Mouse (Mus musculus) megakaryocyte, embryonic 14.5 days (primary cell): ENCODE results near the gene Foxn3. TPM values are rescaled to one million over a fixed set of nuclear protein-coding genes. Genes with fewer than 3 reads are reported as not detected.

ENCODE experiments used
- H3K27me3 ChIP-seq: replicated peaks from 2 replicates; pipeline ENCODE3; 2012; ENCODE audit warnings: inconsistent platforms
- H3K36me3 ChIP-seq: replicated peaks from 2 replicates; pipeline ENCODE3; 2012; ENCODE audit warnings: low read length, inconsistent platforms, mixed read lengths
- H3K4me1 ChIP-seq: 2 replicates; pipeline ENCODE4 v1.6.1; 2012; ENCODE audit warnings: inconsistent platforms
- H3K4me3 ChIP-seq: replicated peaks from 2 replicates; pipeline ENCODE3; 2012; ENCODE audit warnings: moderate library complexity, mild to moderate bottlenecking, inconsistent platforms
- H3K9me3 ChIP-seq: 2 replicates; pipeline ENCODE4 v1.6.1; 2012; ENCODE audit warnings: inconsistent platforms
- FLI1 ChIP-seq: IDR thresholded peaks from 2 replicates; pipeline ENCODE4 v1.6.1; 2012; ENCODE audit warnings: low read length, inconsistent platforms, mixed read lengths
- GATA1 ChIP-seq: IDR thresholded peaks from 3 replicates; pipeline ENCODE4 v1.6.1; 2012; ENCODE audit warnings: mixed read lengths, low read length, inconsistent platforms, borderline replicate concordance
- polyA plus RNA-seq: library from polyadenylated mRNA; stranded (reverse); fragments of >175 nt; gene quantifications from 2 replicates; pipeline ENCODE4 v1.2.3, GENCODE M21; 2012; ENCODE audit warnings: low replicate concordance; ENCODE audit not compliant: insufficient read depth

Foxn3 gene
- 7.7 and 20.5 TPM in 2 replicates for polyA plus RNA-seq

GRCm38 (mm10) chr12:99563219-99564059 lies at the start of gene Foxn3:
Foxn3 (minus strand) TSS chr12:99563582.
- Histone ChIP-seq H3K36me3 (no peaks in the 10 kb centered on the region), H3K4me3 (peak within 1 kb of the TSS; percentile 94), H3K9me3 (no peaks in the 10 kb centered on the region), H3K27me3 (peaks cover 3% of the 10 kb centered on the region), H3K4me1 (peaks cover 53% of the 10 kb centered on the region)
- TF ChIP-seq FLI1 (no peak), GATA1 (no peak)

- Histone ChIP-seq H3K9me3 (peaks cover 5% of the 10 kb centered on the region; the same call in 1 of the 2 replicates), H3K36me3 (no peaks in the 10 kb centered on the region), H3K4me1 (peaks cover 6% of the 10 kb centered on the region), H3K27me3 (peaks cover 21% of the 10 kb centered on the region), H3K4me3 (no peak overlapping the region)
- no peak for TF ChIP-seq GATA1
- TF ChIP-seq FLI1: no peak
These were observed 48.9 kb upstream of the Foxn3 start for GRCm38 (mm10) chr12:99612181-99612871.

- Histone ChIP-seq H3K36me3 (no peaks in the 10 kb centered on the region), H3K9me3 (peaks cover 19% of the 10 kb centered on the region), H3K27me3 (peaks cover 19% of the 10 kb centered on the region), H3K4me1 (peaks cover 6% of the 10 kb centered on the region), H3K4me3 (no peak overlapping the region)
- no peak for TF ChIP-seq FLI1
- no peak for TF ChIP-seq GATA1
These were observed 47.5 kb upstream of the Foxn3 start for GRCm38 (mm10) chr12:99610868-99611267.

GRCm38 (mm10) chr12:99610069-99610815 lies 46.9 kb upstream of the Foxn3 start:
- Histone ChIP-seq H3K4me1 (peaks cover 6% of the 10 kb centered on the region), H3K4me3 (no peak overlapping the region), H3K36me3 (no peaks in the 10 kb centered on the region), H3K27me3 (peaks cover 17% of the 10 kb centered on the region), H3K9me3 (peaks cover 19% of the 10 kb centered on the region)
- TF ChIP-seq GATA1: no peak
- no peak for TF ChIP-seq FLI1

GRCm38 (mm10) chr12:99609643-99610042 lies 46.3 kb upstream of the Foxn3 start:
- no peak for TF ChIP-seq FLI1
- peaks cover 6% of the 10 kb centered on the region for H3K4me1 ChIP-seq
- no peak overlapping the region for H3K4me3 ChIP-seq
- H3K36me3 ChIP-seq: no peaks in the 10 kb centered on the region
- peaks cover 19% of the 10 kb centered on the region for H3K9me3 ChIP-seq
- H3K27me3 ChIP-seq: peaks cover 17% of the 10 kb centered on the region

- H3K4me1 ChIP-seq: peaks cover 6% of the 10 kb centered on the region
- TF ChIP-seq GATA1 (no peak), FLI1 (no peak)
- no peak overlapping the region for H3K4me3 ChIP-seq
- H3K36me3 ChIP-seq: no peaks in the 10 kb centered on the region
- H3K9me3 ChIP-seq: peaks cover 19% of the 10 kb centered on the region
- H3K27me3 ChIP-seq: peaks cover 17% of the 10 kb centered on the region
These were observed 45.0 kb upstream of the Foxn3 start for GRCm38 (mm10) chr12:99608279-99608955.

- Histone ChIP-seq H3K9me3 (peaks cover 15% of the 10 kb centered on the region), H3K36me3 (no peaks in the 10 kb centered on the region), H3K4me1 (peaks cover 19% of the 10 kb centered on the region), H3K4me3 (no peak overlapping the region), H3K27me3 (peaks cover 2% of the 10 kb centered on the region)
- TF ChIP-seq GATA1 (no peak), FLI1 (no peak)
These were observed 40.0 kb upstream of the Foxn3 start for GRCm38 (mm10) chr12:99603381-99603780.

- Histone ChIP-seq H3K4me3 (no peak overlapping the region), H3K36me3 (no peaks in the 10 kb centered on the region), H3K9me3 (peaks cover 10% of the 10 kb centered on the region), H3K4me1 (peaks cover 19% of the 10 kb centered on the region), H3K27me3 (peaks cover 2% of the 10 kb centered on the region)
- TF ChIP-seq FLI1: no peak
- no peak for TF ChIP-seq GATA1
These were observed 38.5 kb upstream of the Foxn3 start for GRCm38 (mm10) chr12:99601841-99602240.

GRCm38 (mm10) chr12:99601392-99601791 lies 38.0 kb upstream of the Foxn3 start:
- Histone ChIP-seq H3K9me3 (peaks cover 6% of the 10 kb centered on the region), H3K36me3 (no peaks in the 10 kb centered on the region), H3K27me3 (peaks cover 2% of the 10 kb centered on the region), H3K4me1 (peaks cover 19% of the 10 kb centered on the region), H3K4me3 (no peak overlapping the region)
- TF ChIP-seq GATA1 (no peak), FLI1 (no peak)
